Mouse (Mus musculus): ENCODE results near the gene Spry2. TPM values are rescaled to one million over a fixed set of nuclear protein-coding genes. Genes with fewer than 3 reads are reported as not detected.

The Spry2 gene
- total and polyA plus RNA-seq, 3 experiments, result 0.21 TPM; not detected in 2

DNA sequence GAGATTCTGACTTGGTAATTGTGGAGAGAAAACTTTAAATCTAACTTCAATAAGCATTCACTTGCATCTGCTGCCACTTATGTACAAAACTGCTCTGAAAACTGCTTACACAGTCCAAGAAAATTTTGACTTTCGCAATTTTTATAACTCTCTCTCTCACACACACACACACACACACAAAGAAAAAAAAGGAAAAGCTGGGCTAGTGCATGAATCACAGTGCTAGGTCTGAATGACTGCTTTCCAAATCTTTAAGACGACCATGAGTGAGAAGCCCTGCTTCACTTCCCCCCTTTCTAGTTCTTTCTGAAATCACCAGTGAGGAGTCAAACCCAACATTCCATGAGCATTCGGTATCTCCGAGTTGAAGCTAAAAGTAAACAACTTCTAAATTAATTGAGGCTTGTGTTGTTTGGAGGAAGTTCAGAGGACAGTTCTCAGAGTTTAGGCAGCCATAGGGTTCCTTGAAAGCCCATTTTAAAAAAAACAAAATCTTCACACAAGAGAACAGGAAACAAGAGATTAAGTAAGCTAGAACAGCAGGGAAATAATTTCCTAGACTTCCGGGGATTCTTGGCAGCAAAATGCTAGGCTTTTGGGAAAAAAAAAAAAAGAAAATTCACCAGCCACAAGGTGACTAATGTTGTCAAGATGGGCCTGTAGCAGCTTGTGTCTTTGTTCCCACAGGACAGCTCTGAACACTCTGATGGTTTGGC, 5.9 kb downstream of the Spry2 start:
- H3K4me3 ChIP-seq (replicated peaks in 1 of 3; ENCODE audit: low read depth in 2 of 3, low read length in 2 of 3, poor library complexity in 1 of 3), result no peak overlapping the region
- H3K27me3 ChIP-seq (replicated peaks), result no peaks in the 10 kb centered on the region
- no peaks in the 10 kb centered on the region for H3K4me1 ChIP-seq (ENCODE audit: control insufficient read depth in 1 of 2, insufficient read depth in 2 of 2)
- H3K79me2 ChIP-seq (replicated peaks; ENCODE audit: control insufficient read depth, extremely low read depth, insufficient read depth, poor library complexity, severe bottlenecking), result no peaks in the 10 kb centered on the region
- no peak overlapping the region for H3K4me2 ChIP-seq (ENCODE audit: insufficient read depth, low read depth, poor library complexity, severe bottlenecking)
- H3K9ac ChIP-seq (ENCODE audit: insufficient read depth, low read depth), result no peak overlapping the region
- in situ Hi-C loops (cut with MboI; ENCODE audit: low pct_ligation_motif_present, low pct_unique_long_range_greater_than_20kb, low sequenced_read_pairs) (no loop called here), dilution Hi-C loops (cut with MboI; ENCODE audit: extremely low pct_ligation_motif_present, extremely low pct_unique_long_range_greater_than_20kb, low sequenced_read_pairs) (no loop called here)
- no peak for DNase-seq (ENCODE audit: extremely low read depth)
- peaks cover 35% of the 10 kb centered on the region for H3K9me3 ChIP-seq (replicated peaks; ENCODE audit: low read length)
- no peak for TF ChIP-seq TBP (conservative IDR thresholded peaks at IDR 0.05; ENCODE audit: low read depth, low read length)
- TF ChIP-seq ETS1 (conservative IDR thresholded peaks at IDR 0.05; ENCODE audit: low read depth, low read length), result no peak
- no peak for TF ChIP-seq ZMIZ1 (IDR thresholded peaks at IDR 0.05; ENCODE audit: low read depth, low read length)
- no peak for TF ChIP-seq MYC (IDR thresholded peaks at IDR 0.05; ENCODE audit: low read depth, low read length)
- TF ChIP-seq NELFE (IDR thresholded peaks at IDR 0.05; ENCODE audit: low read depth, low read length), result no peak
- TF ChIP-seq KAT2A (IDR thresholded peaks at IDR 0.05; ENCODE audit: insufficient replicate concordance, low read length), result no peak
- no peak for TF ChIP-seq ELF1 (IDR thresholded peaks at IDR 0.05; ENCODE audit: low read depth, low read length)
- no peak for TF ChIP-seq USF1 (IDR thresholded peaks at IDR 0.05; ENCODE audit: low read depth, low read length)
- no peak for TF ChIP-seq RCOR1 (conservative IDR thresholded peaks at IDR 0.05; ENCODE audit: low read depth, low read length)
- TF ChIP-seq POLR2AphosphoS2 (IDR thresholded peaks at IDR 0.05; ENCODE audit: low read depth, low read length), result no peak
- no peak for TF ChIP-seq JUN (IDR thresholded peaks at IDR 0.05; ENCODE audit: insufficient read depth, low read depth, low read length)
- TF ChIP-seq TCF12 (IDR thresholded peaks at IDR 0.05; ENCODE audit: low read depth, low read length), result no peak
- TF ChIP-seq JUND (conservative IDR thresholded peaks at IDR 0.05; ENCODE audit: low read depth, low read length), result no peak
- TF ChIP-seq RAD21 (IDR thresholded peaks at IDR 0.05; ENCODE audit: low read depth, low read length), result no peak
- TF ChIP-seq MEF2A (IDR thresholded peaks at IDR 0.05; ENCODE audit: borderline replicate concordance, low read depth, low read length), result no peak
- no peak for TF ChIP-seq CTCF (conservative IDR thresholded peaks at IDR 0.05 in 1 of 2, IDR thresholded peaks at IDR 0.05 in 1 of 2; ENCODE audit: low read depth in 2 of 2, low read length in 2 of 2)
- TF ChIP-seq CHD2 (IDR thresholded peaks at IDR 0.05; ENCODE audit: low read length), result no peak
- no peak for TF ChIP-seq NRF1 (IDR thresholded peaks at IDR 0.05; ENCODE audit: low read depth, low read length)
- TF ChIP-seq MAZ (IDR thresholded peaks at IDR 0.05; ENCODE audit: low read depth, low read length), result no peak
- H3K36me3 ChIP-seq (replicated peaks in 1 of 2; ENCODE audit: control insufficient read depth in 1 of 2, insufficient read depth in 1 of 2, low read length in 1 of 2), result no peaks in the 10 kb centered on the region
- no peak overlapping the region for H3K27ac ChIP-seq (ENCODE audit: insufficient read depth, low read depth)

Measured in CH12.LX (cell line).